Mouse (Mus musculus) fat pad, adult 2 months (tissue): ENCODE results near the gene Olfr877.
A peak's percentile ranks its signal among the peaks of the same experiment; 100 is the strongest.

Experiments
- DNase-seq: peaks from one replicate; pipeline ENCODE4 v3.0.0-alpha.2; 2011; ENCODE audit warnings: low read depth, low spot score; ENCODE audit errors: extremely low read depth

Gene Olfr877

DNA sequence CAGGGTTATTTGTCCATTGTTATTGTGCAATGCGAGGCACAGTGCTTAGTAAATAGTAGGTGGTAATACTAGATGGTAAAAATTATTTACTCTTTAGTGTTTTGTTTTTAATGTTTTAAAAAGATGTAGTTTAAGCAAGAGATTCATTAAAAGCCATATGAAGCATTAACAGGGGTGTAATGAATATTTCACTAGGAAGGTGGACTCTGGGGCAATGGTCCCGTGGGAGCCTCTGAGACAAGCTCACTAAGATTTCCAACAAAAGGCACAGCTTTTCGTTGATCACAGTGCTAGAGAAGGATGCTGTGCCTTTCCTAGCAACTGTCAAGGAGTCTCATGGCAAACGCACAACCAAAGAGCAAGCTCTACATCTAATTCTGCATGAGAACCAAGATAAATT lies at the start of gene Olfr877:
TSS of gene Olfr877 (plus strand) at position 301 of the 400 bp plus-strand sequence.
- DNase-seq, result no peak

DNA sequence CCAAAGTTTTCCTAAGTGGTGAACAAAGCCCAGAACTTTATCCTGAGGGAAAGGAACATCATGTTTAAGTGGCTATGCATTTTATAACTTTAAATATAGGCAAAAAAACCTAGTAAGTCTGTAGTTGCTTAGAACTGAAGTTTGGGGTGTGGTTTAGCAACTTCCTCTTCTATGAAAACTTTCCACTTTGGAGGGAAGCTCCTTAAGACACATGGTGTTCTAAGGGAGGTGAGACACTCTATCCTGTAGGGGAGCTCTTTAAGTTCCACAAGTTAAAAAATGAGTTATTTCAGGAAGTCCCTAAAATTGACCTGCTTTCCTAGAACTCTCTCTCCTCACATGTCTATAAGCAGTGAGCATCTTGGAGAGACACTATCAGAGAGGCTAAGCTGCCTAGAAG lies 46.8 kb upstream of the Olfr877 start:
- DNase-seq, result no peak

DNA sequence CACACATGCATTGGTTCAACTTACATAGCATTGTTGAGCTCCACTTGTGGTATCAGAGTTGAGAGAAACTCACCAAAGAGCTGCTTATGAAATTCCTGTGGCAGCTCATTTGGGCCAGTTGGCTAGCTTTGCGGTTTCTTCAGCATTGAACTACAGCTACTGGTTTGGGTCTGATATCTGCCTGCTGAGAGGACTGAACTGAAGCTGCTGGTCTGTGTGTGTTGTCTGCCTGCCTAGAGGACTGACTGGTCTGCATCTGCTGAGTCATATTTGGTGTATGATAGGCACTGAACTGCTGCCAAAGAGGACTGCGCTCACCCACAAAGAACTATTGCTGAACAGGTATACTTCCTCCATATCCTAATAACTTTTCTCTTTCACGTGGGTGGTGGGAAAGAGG lies 45.6 kb upstream of the Olfr877 start:
- DNase-seq, result no peak

DNA sequence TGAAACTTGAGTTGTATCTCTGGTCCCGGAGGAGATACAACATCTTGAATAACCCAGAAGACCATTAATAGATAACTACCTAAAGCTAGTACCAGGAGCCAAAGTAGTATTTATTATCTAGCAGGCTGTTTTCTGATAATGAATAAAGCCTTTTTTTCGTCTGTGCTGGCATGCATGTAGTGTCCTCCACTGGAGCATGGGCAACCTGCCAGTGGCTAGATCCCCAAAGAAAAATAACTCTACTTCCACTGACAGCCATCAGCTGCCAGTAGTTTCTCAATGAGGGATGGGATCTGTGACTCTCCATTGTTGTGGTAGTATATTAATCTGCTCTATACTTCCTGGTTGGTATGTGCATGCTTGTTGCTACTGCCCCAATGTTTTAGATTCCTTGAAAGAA lies 45.1 kb upstream of the Olfr877 start:
- no peak for DNase-seq

DNA sequence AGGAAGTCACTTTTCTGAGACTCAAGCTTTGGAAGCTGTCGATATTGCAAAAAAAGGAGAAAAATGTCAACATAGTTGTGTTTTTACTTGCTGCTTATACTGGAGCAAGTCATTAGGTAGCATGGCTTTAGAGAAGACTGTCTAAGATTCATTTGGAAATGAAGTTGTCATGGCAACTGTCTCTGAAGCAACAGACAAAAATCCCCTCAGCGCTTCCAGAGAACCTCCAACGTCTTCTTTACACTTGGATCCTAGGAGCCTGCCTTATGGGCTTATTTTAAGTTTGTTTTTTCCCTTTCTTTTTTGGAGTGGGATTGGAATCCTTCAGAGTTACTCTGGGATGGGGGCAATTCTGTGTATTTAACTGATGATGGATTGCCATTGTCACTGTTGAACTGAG lies 39.4 kb upstream of the Olfr877 start:
- DNase-seq, result no peak

DNA sequence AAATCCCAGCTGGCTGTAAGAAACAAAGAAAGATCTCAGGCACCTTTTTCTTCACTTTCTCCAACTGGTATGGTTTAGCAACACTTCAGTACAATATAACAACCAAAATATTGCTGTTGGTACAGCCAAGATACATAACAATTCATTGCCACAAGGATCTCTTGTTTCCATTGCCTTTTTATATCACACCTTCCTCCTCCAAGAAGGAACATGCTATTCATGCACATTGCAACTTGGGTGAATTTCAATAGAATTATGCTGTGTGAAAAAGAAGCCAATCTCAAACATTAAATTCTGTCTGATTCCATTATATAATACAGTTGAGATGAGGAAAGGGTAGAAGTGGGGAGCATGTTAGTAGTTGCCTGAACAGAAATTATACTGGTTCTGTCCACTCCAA lies 24.2 kb upstream of the Olfr877 start:
- DNase-seq, result no peak

DNA sequence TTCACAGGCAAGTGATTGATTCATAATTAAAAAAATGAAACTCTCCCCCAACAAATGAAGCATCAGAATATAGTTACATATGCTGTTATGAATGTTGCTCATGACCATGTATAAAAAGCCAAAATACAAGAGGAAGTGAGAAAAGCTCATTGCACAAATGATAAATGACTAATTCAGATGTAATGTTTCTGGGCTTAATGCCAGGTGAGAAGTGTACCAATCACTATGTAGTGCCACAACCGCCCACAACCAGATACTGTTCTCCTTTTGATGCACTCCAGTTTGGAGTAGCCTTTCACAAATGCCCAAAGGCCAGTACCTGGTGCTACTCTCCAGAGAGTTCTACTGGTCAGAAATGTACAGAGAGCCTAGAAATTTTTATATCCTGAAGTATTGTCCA lies 20.7 kb upstream of the Olfr877 start:
- peak; percentile 67 for DNase-seq

DNA sequence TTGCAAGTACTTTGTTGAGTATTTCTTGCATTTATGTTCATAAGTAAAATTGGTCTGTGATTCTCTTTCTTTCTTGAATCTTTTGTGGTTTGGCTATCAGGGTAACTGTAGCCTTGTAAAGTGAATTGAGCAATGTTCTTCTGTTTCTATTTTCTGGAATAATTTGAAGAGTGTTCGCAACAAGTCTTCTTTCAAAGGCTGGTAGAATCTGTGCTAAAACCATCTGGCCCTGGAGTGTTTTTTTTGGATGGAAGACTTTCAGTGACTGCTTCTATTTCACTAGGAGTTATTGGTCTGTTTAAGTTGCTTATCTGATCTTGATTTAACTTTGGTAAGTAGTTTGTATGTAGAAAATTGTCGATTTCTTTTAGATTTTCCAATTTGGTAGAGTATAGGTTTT lies 4.8 kb upstream of the Olfr877 start:
- DNase-seq, result peak; percentile 23

DNA sequence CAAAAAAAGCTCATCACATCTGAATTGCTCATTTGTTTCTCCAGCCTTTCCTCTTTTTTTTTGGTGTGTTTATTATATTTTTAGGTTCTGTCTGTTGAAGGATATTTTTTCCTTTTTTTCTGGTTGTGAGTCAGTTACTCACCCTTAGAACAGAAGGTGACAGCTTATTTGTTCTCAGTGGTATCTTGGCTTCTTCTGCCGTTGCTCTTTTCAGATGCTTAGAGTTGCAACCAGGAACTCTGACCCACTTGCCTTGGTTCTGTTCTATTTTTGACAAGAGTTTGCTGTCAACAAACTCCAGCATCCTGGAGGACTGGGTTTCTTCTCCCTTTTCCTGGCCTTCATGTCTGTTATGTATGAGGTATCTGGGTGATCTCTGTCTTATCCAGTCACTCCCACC lies 9.3 kb downstream of the Olfr877 start:
- DNase-seq, result no peak

DNA sequence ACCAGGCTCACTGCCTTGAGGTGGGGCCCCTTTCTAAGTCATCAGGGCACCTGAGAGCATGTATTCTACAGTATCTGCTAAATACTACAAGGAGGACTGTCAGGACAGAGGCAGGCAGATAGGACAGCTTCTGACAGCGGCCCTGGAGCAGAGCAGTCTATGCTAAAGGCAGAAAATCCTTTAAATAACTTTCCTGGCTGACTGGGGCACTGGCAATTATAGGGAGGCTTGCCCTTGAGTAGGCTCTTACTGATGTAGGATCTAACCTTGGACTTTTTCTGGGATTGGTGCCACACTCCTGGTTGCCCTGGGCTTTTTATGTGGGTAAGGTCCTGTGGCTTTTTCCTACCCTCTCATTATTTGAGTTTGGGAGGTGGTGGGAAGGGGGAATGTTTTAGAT lies 16.2 kb downstream of the Olfr877 start:
- no peak for DNase-seq

DNA sequence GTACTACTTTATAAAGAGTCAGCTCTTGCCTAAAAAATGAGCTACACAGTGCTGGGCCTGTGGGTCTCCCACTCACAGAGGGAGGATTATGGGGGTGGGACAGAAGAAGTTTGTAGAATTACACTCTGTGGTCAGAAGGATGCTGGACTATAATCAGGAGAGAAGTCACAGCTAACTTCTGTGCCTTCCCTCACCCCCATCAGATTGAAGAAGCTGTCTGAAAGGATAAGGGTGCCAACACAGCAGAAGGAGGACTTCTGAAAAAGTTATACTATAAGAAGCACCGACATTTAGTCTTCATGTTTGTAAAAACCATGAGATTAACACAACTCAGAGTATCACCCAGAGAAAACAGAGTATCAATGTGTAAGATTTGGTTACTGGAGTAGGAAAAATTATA lies 17.0 kb downstream of the Olfr877 start:
- no peak for DNase-seq

DNA sequence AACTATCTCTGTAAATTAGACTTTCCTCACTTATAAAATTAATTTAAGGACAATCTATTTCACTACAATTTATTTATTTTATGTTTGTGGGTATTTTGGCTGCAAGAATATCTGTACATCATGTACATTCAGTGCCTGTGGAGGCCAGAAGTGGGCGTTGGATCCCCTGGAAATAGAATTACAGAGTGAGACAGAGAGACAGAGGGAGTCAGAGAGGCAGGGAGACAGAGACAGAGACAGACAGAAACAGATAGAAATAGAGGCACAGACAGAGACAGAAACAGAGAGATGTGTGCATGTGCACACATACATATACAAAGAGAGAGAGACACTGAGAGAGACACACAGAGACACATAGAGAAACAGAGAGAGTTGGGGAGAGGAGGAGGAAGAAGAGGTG lies 17.5 kb downstream of the Olfr877 start:
- DNase-seq, result no peak

DNA sequence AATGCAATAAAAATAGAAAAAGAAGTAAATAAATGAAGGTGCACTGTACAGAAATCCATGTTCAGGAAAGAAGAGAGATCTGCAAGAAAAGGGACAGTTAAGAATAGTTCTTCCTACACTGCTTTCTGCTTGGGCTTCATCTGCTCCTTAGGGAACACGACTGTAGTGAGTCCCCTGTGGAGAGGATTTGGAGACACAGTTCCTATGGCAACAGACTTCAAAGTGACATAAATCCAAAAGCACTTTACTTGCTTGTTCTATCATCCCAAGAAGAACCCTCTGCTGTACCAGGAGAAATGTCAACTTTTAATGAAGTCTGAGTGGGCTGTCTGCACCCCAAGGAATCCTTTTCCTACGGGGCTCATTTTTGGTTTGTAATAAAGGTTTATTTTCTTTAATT lies 36.9 kb downstream of the Olfr877 start:
- no peak for DNase-seq

DNA sequence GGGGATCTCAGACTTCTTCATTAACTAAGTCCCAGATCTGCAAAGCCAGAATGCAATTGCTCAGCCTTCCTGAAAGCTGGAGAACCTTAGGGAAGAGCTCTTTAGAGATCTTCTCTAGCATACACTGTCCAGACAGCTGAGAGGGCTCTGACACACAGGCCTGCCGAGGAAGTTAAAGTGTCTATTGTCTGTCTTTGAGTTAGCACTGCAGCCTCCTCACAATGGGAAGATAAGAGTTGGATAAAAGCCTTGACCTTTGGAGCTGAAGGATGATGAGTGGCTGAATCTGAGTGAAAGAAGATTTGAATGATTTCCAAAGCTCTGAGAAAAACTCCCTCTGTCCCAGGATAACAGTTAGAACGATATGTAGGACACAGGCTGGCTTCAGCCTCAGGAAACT lies 42.6 kb downstream of the Olfr877 start, which contains the start of gene Olfr145:
TSS of gene Olfr145 (plus strand) at position 64 of the 400 bp plus-strand sequence.
- DNase-seq, result no peak

DNA sequence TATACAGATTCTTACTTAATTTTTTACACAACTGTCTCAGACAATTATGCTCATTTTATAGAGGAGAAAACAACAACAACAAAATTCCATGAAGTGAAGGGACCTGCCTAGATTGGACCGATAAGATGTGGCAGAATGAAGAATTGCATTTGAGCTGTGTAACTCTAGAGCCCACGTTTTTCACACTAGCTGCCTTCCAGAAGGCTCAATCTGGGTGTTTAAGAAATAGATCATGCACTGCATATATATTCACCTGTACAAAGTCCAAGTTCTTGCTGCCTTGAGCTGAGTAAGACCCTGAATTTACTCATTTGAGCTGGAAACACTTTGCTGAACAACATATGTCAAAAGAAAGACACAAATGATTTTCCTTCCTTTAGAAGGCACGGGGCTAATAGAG lies 51.5 kb downstream of the Olfr877 start:
- no peak for DNase-seq
